Mouse (Mus musculus): ENCODE measurements around the gene Uap1. TPM values are rescaled to one million over a fixed set of nuclear protein-coding genes. Genes with fewer than 3 reads are reported as not detected.
A peak's percentile ranks its signal among the peaks of the same experiment; 100 is the strongest.

The Uap1 gene
- polyA plus RNA-seq, 1 experiment from 2014 or later, result 72.9 TPM

GRCm38 (mm10) chr1:170147651-170148448 lies 26.9 kb downstream of the Uap1 start:
- Histone ChIP-seq H3K4me2 (ENCODE audit: low read depth, low read length) (no peak overlapping the region), H3K9me3 (ENCODE audit: control insufficient read depth, low read length) (no peaks in the 10 kb centered on the region), H3K27ac (replicated peaks; ENCODE audit: low read depth, low read length) (no peak overlapping the region), H3K4me3 (ENCODE audit: low read depth, low read length) (no peak overlapping the region), H3K27me3 (replicated peaks; ENCODE audit: control insufficient read depth, insufficient read depth, low read length) (no peaks in the 10 kb centered on the region), H3K36me3 (ENCODE audit: control insufficient read depth, insufficient read depth, low read length) (peaks cover 70% of the 10 kb centered on the region), H3K4me1 (ENCODE audit: control insufficient read depth, insufficient read depth, low read length) (peaks cover 4% of the 10 kb centered on the region; the same call in 1 of the 2 replicates), H3K9ac (ENCODE audit: low read depth, low read length) (no peak overlapping the region)
- DNase-seq (ENCODE audit: low spot score), result no peak
- no peak for ATAC-seq (ENCODE audit: low read depth)
- 82% methylated on average over 9 of the region's 9 CpGs for WGBS

GRCm38 (mm10) chr1:170145606-170146005 lies 29.2 kb downstream of the Uap1 start:
- WGBS, result 93% methylated on average over 4 of the region's 4 CpGs
- no peak for ATAC-seq (ENCODE audit: low read depth)
- H3K36me3 ChIP-seq (ENCODE audit: control insufficient read depth, insufficient read depth, low read length), result peaks cover 72% of the 10 kb centered on the region

GRCm38 (mm10) chr1:170142256-170142871 lies 32.4 kb downstream of the Uap1 start:
- 94% methylated on average over 8 of the region's 8 CpGs for WGBS
- ATAC-seq (ENCODE audit: low read depth) (no peak), DNase-seq (ENCODE audit: low spot score) (no peak)
- Histone ChIP-seq H3K36me3 (ENCODE audit: control insufficient read depth, insufficient read depth, low read length) (peaks cover 42% of the 10 kb centered on the region), H3K4me3 (ENCODE audit: low read depth, low read length) (no peak overlapping the region), H3K27ac (replicated peaks; ENCODE audit: low read depth, low read length) (no peak overlapping the region), H3K27me3 (replicated peaks; ENCODE audit: control insufficient read depth, insufficient read depth, low read length) (no peaks in the 10 kb centered on the region), H3K9ac (ENCODE audit: low read depth, low read length) (no peak overlapping the region), H3K4me2 (ENCODE audit: low read depth, low read length) (no peak overlapping the region), H3K9me3 (ENCODE audit: control insufficient read depth, low read length) (no peaks in the 10 kb centered on the region), H3K4me1 (ENCODE audit: control insufficient read depth, insufficient read depth, low read length) (no peaks in the 10 kb centered on the region)

More at GRCm38 (mm10) chr1:170145606-170146005, 29.2 kb downstream of the Uap1 start:
- no peaks in the 10 kb centered on the region for H3K9me3 ChIP-seq (ENCODE audit: control insufficient read depth, low read length)
- peaks cover 4% of the 10 kb centered on the region; the same call in 1 of the 2 replicates for H3K4me1 ChIP-seq (ENCODE audit: control insufficient read depth, insufficient read depth, low read length)
- no peak for DNase-seq (ENCODE audit: low spot score)
- H3K27ac ChIP-seq (replicated peaks; ENCODE audit: low read depth, low read length), result no peak overlapping the region
- no peak overlapping the region for H3K4me2 ChIP-seq (ENCODE audit: low read depth, low read length)
- no peaks in the 10 kb centered on the region for H3K27me3 ChIP-seq (replicated peaks; ENCODE audit: control insufficient read depth, insufficient read depth, low read length)
- H3K4me3 ChIP-seq (ENCODE audit: low read depth, low read length), result no peak overlapping the region
- no peak overlapping the region for H3K9ac ChIP-seq (ENCODE audit: low read depth, low read length)

- whole genome bisulfite sequencing, result 92% methylated on average over 5 of the region's 5 CpGs
- no peak for DNase-seq (ENCODE audit: low spot score)
Measured at GRCm38 (mm10) chr1:170141626-170142025, 33.1 kb downstream of the Uap1 start.

GRCm38 (mm10) chr1:170136351-170137009 lies 38.3 kb downstream of the Uap1 start:
- H3K4me3 ChIP-seq (ENCODE audit: low read depth, low read length), result no peak overlapping the region
- peaks cover 5% of the 10 kb centered on the region; the same call in 1 of the 2 replicates for H3K36me3 ChIP-seq (ENCODE audit: control insufficient read depth, insufficient read depth, low read length)
- H3K9me3 ChIP-seq (ENCODE audit: control insufficient read depth, low read length), result no peaks in the 10 kb centered on the region
- no peak overlapping the region for H3K27ac ChIP-seq (replicated peaks; ENCODE audit: low read depth, low read length)
- H3K4me1 ChIP-seq (ENCODE audit: control insufficient read depth, insufficient read depth, low read length), result no peaks in the 10 kb centered on the region
- no peak overlapping the region for H3K4me2 ChIP-seq (ENCODE audit: low read depth, low read length)
- WGBS, result 10% methylated on average over 7 of the region's 7 CpGs
- ATAC-seq (ENCODE audit: low read depth) (peak; percentile 91), DNase-seq (ENCODE audit: low spot score) (peak; percentile 94)
- no peaks in the 10 kb centered on the region for H3K27me3 ChIP-seq (replicated peaks; ENCODE audit: control insufficient read depth, insufficient read depth, low read length)
- H3K9ac ChIP-seq (ENCODE audit: low read depth, low read length), result no peak overlapping the region

More at GRCm38 (mm10) chr1:170141626-170142025, 33.1 kb downstream of the Uap1 start:
- no peak for ATAC-seq (ENCODE audit: low read depth)
- peaks cover 37% of the 10 kb centered on the region for H3K36me3 ChIP-seq (ENCODE audit: control insufficient read depth, insufficient read depth, low read length)
- no peak overlapping the region for H3K9ac ChIP-seq (ENCODE audit: low read depth, low read length)
- no peak overlapping the region for H3K4me3 ChIP-seq (ENCODE audit: low read depth, low read length)
- no peaks in the 10 kb centered on the region for H3K9me3 ChIP-seq (ENCODE audit: control insufficient read depth, low read length)
- H3K27ac ChIP-seq (replicated peaks; ENCODE audit: low read depth, low read length), result no peak overlapping the region
- H3K4me1 ChIP-seq (ENCODE audit: control insufficient read depth, insufficient read depth, low read length), result no peaks in the 10 kb centered on the region
- H3K4me2 ChIP-seq (ENCODE audit: low read depth, low read length), result no peak overlapping the region
- H3K27me3 ChIP-seq (replicated peaks; ENCODE audit: control insufficient read depth, insufficient read depth, low read length), result no peaks in the 10 kb centered on the region

- ATAC-seq (ENCODE audit: low read depth), result no peak
- Histone ChIP-seq H3K4me2 (ENCODE audit: low read depth, low read length) (no peak overlapping the region), H3K9ac (ENCODE audit: low read depth, low read length) (no peak overlapping the region), H3K9me3 (ENCODE audit: control insufficient read depth, low read length) (no peaks in the 10 kb centered on the region), H3K4me1 (ENCODE audit: control insufficient read depth, insufficient read depth, low read length) (no peaks in the 10 kb centered on the region), H3K27me3 (replicated peaks; ENCODE audit: control insufficient read depth, insufficient read depth, low read length) (no peaks in the 10 kb centered on the region), H3K27ac (replicated peaks; ENCODE audit: low read depth, low read length) (no peak overlapping the region), H3K36me3 (ENCODE audit: control insufficient read depth, insufficient read depth, low read length) (no peaks in the 10 kb centered on the region), H3K4me3 (ENCODE audit: low read depth, low read length) (no peak overlapping the region)
- WGBS, result 84% methylated on average over 8 of the region's 8 CpGs
- DNase-seq (ENCODE audit: low spot score), result no peak
Measured at GRCm38 (mm10) chr1:170134264-170134663, 40.5 kb downstream of the Uap1 start.

GRCm38 (mm10) chr1:170130962-170131361 lies 43.8 kb downstream of the Uap1 start:
- Histone ChIP-seq H3K4me3 (ENCODE audit: low read depth, low read length) (no peak overlapping the region), H3K9me3 (ENCODE audit: control insufficient read depth, low read length) (no peaks in the 10 kb centered on the region), H3K9ac (ENCODE audit: low read depth, low read length) (no peak overlapping the region), H3K27ac (replicated peaks; ENCODE audit: low read depth, low read length) (no peak overlapping the region), H3K27me3 (replicated peaks; ENCODE audit: control insufficient read depth, insufficient read depth, low read length) (no peaks in the 10 kb centered on the region), H3K36me3 (ENCODE audit: control insufficient read depth, insufficient read depth, low read length) (no peaks in the 10 kb centered on the region), H3K4me1 (ENCODE audit: control insufficient read depth, insufficient read depth, low read length) (no peaks in the 10 kb centered on the region), H3K4me2 (ENCODE audit: low read depth, low read length) (no peak overlapping the region)
- DNase-seq (ENCODE audit: low spot score) (no peak), ATAC-seq (ENCODE audit: low read depth) (no peak)
- 29% methylated on average over 3 of the region's 3 CpGs for WGBS

- H3K4me2 ChIP-seq (ENCODE audit: low read depth, low read length), result no peak overlapping the region
Measured at GRCm38 (mm10) chr1:170124644-170125043, 50.1 kb downstream of the Uap1 start.

More at GRCm38 (mm10) chr1:170124644-170125043, 50.1 kb downstream of the Uap1 start:
- H3K36me3 ChIP-seq (ENCODE audit: control insufficient read depth, insufficient read depth, low read length), result no peaks in the 10 kb centered on the region
- ATAC-seq (ENCODE audit: low read depth) (no peak), DNase-seq (ENCODE audit: low spot score) (no peak)
- 78% methylated on average over 2 of the region's 2 CpGs for WGBS
- H3K9me3 ChIP-seq (ENCODE audit: control insufficient read depth, low read length), result no peaks in the 10 kb centered on the region
- no peak overlapping the region for H3K9ac ChIP-seq (ENCODE audit: low read depth, low read length)
- no peaks in the 10 kb centered on the region for H3K27me3 ChIP-seq (replicated peaks; ENCODE audit: control insufficient read depth, insufficient read depth, low read length)
- no peak overlapping the region for H3K27ac ChIP-seq (replicated peaks; ENCODE audit: low read depth, low read length)
- H3K4me1 ChIP-seq (ENCODE audit: control insufficient read depth, insufficient read depth, low read length), result no peaks in the 10 kb centered on the region
- H3K4me3 ChIP-seq (ENCODE audit: low read depth, low read length), result no peak overlapping the region

Measured in embryonic facial prominence, embryonic 14.5 days (tissue).